Mouse (Mus musculus) liver, embryonic 14.5 days (tissue): Measurements from ENCODE around the gene Atp1a4. TPM values are rescaled to one million over a fixed set of nuclear protein-coding genes. Genes with fewer than 3 reads are reported as not detected.

Experiments used
- ATAC-seq: fragments of 200-750 bp; cut with Nextera tagmentation; 2 replicates; pipeline ENCODE4 v1.8.0; 2017; ENCODE audit warnings: moderate number of reproducible peaks, mild to moderate bottlenecking, moderate library complexity; ENCODE audit not compliant: insufficient read depth
- DNase-seq, 3 experiments: peaks; one replicate each; pipeline ENCODE4 v3.0.0-alpha.2; 2012 to 2013; ENCODE audit warnings: low read depth in 3 of 3, low spot score in 3 of 3
- H3K27ac ChIP-seq: fragments of 300-500 bp; sonication (generic); 2 replicates; pipeline ENCODE4 v1.5.1; 2014; ENCODE audit warnings: moderate library complexity, mild to moderate bottlenecking, control low read depth, inconsistent platforms
- H3K27me3 ChIP-seq: fragments of 300-500 bp; sonication (generic); 2 replicates; pipeline ENCODE4 v1.6.1; 2014; ENCODE audit warnings: mild to moderate bottlenecking, low read length, moderate library complexity; ENCODE audit not compliant: control insufficient read depth, insufficient read depth
- H3K36me3 ChIP-seq: fragments of 300-500 bp; sonication (generic); replicated peaks from 2 replicates; pipeline ENCODE4 v1.6.1; 2014; ENCODE audit warnings: low read depth; ENCODE audit not compliant: control insufficient read depth, insufficient read depth
- H3K4me1 ChIP-seq, 2 experiments: fragments of 200-500 bp in 1 of 2; fragments of 300-500 bp in 1 of 2; sonication (generic) in 1 of 2; replicated peaks; 2 replicates each; pipeline ENCODE4 v1.6.1; 2012 to 2014; ENCODE audit warnings: antibody characterized with exemption in 1 of 2, inconsistent platforms in 1 of 2, low read length in 1 of 2; ENCODE audit not compliant: control insufficient read depth in 2 of 2, insufficient read depth in 2 of 2
- H3K4me2 ChIP-seq: fragments of 300-500 bp; sonication (generic); 2 replicates; pipeline ENCODE4 v1.6.1; 2014; ENCODE audit warnings: low read depth, mild to moderate bottlenecking, control low read depth, moderate library complexity
- H3K4me3 ChIP-seq, 2 experiments: fragments of 200-500 bp in 1 of 2; fragments of 300-500 bp in 1 of 2; sonication (generic) in 1 of 2; 2 replicates each; pipeline ENCODE4 v1.5.1; 2012 to 2014; ENCODE audit warnings: low read depth in 2 of 2, low read length in 2 of 2, mild to moderate bottlenecking in 2 of 2, control low read depth in 1 of 2, inconsistent platforms in 1 of 2, moderate library complexity in 1 of 2; ENCODE audit not compliant: insufficient read depth in 1 of 2
- H3K9ac ChIP-seq: fragments of 300-500 bp; sonication (generic); replicated peaks from 2 replicates; pipeline ENCODE4 v1.6.1; 2014; ENCODE audit warnings: mild to moderate bottlenecking, control low read depth, moderate library complexity
- H3K9me3 ChIP-seq: fragments of 300-500 bp; sonication (generic); 2 replicates; pipeline ENCODE4 v1.6.1; 2016; ENCODE audit warnings: low read length, mixed read lengths; ENCODE audit not compliant: control insufficient read depth
- CTCF ChIP-seq: IDR thresholded peaks from 2 replicates; pipeline ENCODE4 v1.5.1; 2016; ENCODE audit warnings: antibody characterized with exemption, low read depth, control low read depth
- EP300 ChIP-seq: IDR thresholded peaks from 2 replicates; pipeline ENCODE4 v1.6.1; 2016; ENCODE audit warnings: antibody characterized with exemption, low read depth
- whole genome bisulfite sequencing: fragments of 180-500 bp; shearing (Covaris S2); extraction: QIAGEN DNeasy Blood & Tissue Kit; methylation state at CpG from one replicate; pipeline ENCODE4 v1.1.7; 2014; ENCODE audit not compliant: insufficient replicate concordance; 5-methylcytosine and 5-hydroxymethylcytosine counted together
- polyA plus RNA-seq, 2 experiments: library from polyadenylated mRNA; depleted of rRNA in 1 of 2; stranded (reverse) in 1 of 2; unstranded in 1 of 2; fragments of >200 nt; fragmentation: Nextera tagmentation in 1 of 2; extraction: Ambion mirVana in 1 of 2; gene quantifications; 2 replicates each; pipeline versions ENCODE4 v1.2.1 to v1.2.3; 2012 to 2014

The Atp1a4 gene
- polyA plus RNA-seq, 2 experiments, result 0.01 TPM; not detected in 1

DNA sequence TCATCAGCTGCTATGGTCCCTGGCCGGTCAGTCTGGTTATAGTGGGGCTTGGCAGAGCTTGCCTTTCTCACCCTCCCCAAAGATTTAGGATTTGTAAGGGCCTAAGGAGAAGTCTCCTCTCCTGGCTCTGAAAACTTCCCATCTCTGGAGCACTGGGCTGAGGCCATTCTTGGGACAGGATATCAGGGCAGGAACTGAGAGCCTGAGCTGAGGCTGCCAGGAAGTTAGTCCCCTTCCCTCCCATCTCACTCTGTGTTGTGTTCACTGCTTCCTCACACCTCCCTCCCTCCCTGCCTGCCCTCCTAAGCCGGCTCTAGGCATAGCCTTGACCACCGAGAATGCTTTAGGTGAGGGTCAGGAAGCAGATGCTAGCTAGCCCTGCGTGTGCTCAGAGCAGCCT, 54.6 kb downstream of the Atp1a4 start:
- no peak for DNase-seq
- TF ChIP-seq CTCF, result no peak
- Histone ChIP-seq H3K27me3 (no peaks in the 10 kb centered on the region), H3K27ac (no peak overlapping the region), H3K36me3 (peaks cover 9% of the 10 kb centered on the region), H3K4me2 (no peak overlapping the region), H3K9me3 (no peaks in the 10 kb centered on the region), H3K4me1 (peaks cover 2 to 15% of the 10 kb centered on the region in 2 experiments; a peak in 2 of 4 replicates), H3K9ac (no peak overlapping the region), H3K4me3 (no peak overlapping the region)
- 27% methylated on average over 4 of the region's 4 CpGs for WGBS
- no peak for ATAC-seq

- no peak for DNase-seq
- no peak for ATAC-seq
- no peak overlapping the region for H3K4me3 ChIP-seq
- H3K9me3 ChIP-seq, result no peaks in the 10 kb centered on the region
- H3K9ac ChIP-seq, result no peak overlapping the region
- H3K27ac ChIP-seq, result no peak overlapping the region
- H3K4me2 ChIP-seq, result no peak overlapping the region
- 52% methylated on average over 2 of the region's 2 CpGs for WGBS
- peaks cover 2 to 15% of the 10 kb centered on the region in 2 experiments; a peak in 2 of 4 replicates for H3K4me1 ChIP-seq
- peaks cover 14% of the 10 kb centered on the region for H3K36me3 ChIP-seq
- no peaks in the 10 kb centered on the region for H3K27me3 ChIP-seq
- no peak for TF ChIP-seq EP300
- no peak for TF ChIP-seq CTCF
Observed at GRCm38 (mm10) chr1:172202894-172203522, 55.2 kb downstream of the Atp1a4 start.

DNA sequence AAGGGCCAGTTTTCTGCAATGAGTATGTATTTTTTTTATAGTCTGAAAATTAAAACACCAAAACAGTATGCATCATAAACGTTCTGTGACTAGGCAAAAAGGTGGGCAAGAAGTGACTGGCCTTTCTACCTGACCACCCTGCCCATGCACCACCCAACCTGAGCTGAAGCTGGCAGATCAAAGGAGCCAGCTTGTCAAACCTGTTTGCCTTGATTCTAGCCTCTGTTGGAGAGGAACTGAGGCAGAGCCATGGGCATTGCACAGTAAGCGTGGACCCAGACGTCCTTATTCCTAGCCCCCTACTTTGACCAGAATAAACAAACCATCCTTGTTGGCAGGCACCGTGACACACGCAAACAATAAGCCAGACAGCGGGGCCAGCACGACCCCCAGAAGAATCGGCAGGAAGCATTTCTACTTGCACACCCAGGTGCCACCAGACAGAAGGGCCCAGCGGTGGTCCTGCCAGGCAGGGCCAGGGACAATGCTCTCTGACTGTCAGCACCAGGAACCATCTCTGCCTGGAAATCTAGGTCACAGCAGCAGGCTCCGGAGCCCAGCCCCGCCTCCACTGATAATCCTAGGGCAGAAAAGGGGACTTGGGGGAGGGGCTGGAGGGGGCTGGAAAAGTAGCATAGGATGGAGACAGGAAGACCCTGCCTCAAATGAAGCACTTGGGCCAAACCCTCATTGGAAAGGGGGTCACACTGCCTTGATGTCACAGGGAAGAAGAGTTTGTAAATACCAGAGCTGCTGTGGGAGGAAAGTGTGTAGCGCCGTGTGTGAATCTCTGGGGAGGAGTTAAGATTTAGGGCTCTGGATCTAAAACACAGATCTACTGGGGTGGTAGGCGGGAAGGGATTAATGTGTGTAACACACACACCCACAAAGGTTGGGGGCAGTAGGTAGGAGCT, 56.0 kb downstream of the Atp1a4 start:
- H3K4me1 ChIP-seq, result peaks cover 2 to 14% of the 10 kb centered on the region in 2 experiments; a peak in 2 of 4 replicates
- ATAC-seq, result no peak
- H3K4me2 ChIP-seq, result no peak overlapping the region
- H3K9ac ChIP-seq, result no peak overlapping the region
- H3K27ac ChIP-seq, result no peak overlapping the region
- H3K27me3 ChIP-seq, result no peaks in the 10 kb centered on the region
- DNase-seq, result no peak
- no peak for TF ChIP-seq CTCF
- no peak for TF ChIP-seq EP300
- H3K4me3 ChIP-seq, result no peak overlapping the region
- no peaks in the 10 kb centered on the region for H3K9me3 ChIP-seq
- 67% methylated on average over 14 of the region's 14 CpGs for WGBS
- peaks cover 19% of the 10 kb centered on the region for H3K36me3 ChIP-seq

DNA sequence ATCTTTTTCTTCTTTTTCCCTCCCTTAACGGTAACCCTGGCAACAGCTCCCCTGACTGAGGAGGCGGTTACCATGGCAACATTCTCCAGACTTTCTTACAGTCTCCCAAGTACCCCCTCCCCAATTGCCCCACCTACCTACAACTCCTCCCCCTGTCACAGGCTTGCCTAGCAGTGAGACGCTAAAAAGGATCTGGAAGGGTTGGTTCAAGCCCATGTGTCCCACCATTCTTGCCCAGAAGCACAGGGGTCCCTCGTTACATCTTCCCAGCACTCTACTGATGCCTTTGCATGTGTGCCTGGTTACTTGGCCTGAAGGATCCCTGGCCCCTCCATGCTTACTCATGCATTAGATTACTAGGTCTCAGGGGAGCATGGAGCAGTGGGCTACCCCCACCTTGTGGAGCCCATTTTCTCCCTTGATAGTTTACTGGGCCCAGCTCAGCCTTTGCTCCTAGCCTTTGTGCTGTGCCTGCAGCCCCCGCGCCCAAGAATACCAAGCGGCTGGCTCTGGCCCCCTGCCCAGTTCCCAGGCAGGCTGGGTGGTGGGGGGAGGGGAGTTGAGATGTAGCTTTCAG, 57.3 kb downstream of the Atp1a4 start:
- no peak overlapping the region for H3K9ac ChIP-seq
- no peaks in the 10 kb centered on the region for H3K9me3 ChIP-seq
- ATAC-seq (no peak), DNase-seq (no peak)
- H3K4me1 ChIP-seq, result peaks cover 2 to 9% of the 10 kb centered on the region in 2 experiments; a peak in 2 of 4 replicates
- peaks cover 31% of the 10 kb centered on the region for H3K36me3 ChIP-seq
- WGBS, result 76% methylated on average over 7 of the region's 7 CpGs
- TF ChIP-seq EP300, result no peak
- no peak for TF ChIP-seq CTCF
- no peaks in the 10 kb centered on the region for H3K27me3 ChIP-seq
- H3K4me3 ChIP-seq, result no peak overlapping the region
- H3K27ac ChIP-seq, result no peak overlapping the region
- no peak overlapping the region for H3K4me2 ChIP-seq

DNA sequence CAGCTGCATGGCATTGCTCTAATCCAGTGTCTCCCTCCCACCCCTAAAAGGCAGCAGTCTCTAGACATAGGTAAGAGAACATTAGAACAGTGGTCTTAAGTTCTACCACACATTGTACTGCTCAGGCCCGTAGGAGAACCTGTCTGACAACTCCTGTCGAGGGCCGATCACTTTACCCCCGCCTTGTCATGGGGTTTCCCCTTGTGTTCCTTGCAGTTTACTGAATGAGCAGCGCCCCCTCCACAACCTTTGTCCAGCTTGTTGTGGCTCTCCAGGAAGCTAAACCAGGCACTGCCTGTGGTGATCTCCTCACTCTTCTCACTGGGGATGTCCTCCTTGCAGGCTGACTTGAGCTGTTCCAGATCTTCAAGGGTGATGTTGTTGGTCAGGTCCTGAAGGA, 58.1 kb downstream of the Atp1a4 start:
- TF ChIP-seq EP300 (no peak), CTCF (no peak)
- no peak overlapping the region for H3K4me2 ChIP-seq
- peaks cover 38% of the 10 kb centered on the region for H3K36me3 ChIP-seq
- H3K4me3 ChIP-seq, result no peak overlapping the region
- ATAC-seq, result no peak
- H3K27me3 ChIP-seq, result no peaks in the 10 kb centered on the region
- DNase-seq, result no peak
- peaks cover 0 to 4% of the 10 kb centered on the region in 2 experiments; a peak in 2 of 4 replicates for H3K4me1 ChIP-seq
- WGBS, result 87% methylated on average over 5 of the region's 5 CpGs
- no peak overlapping the region for H3K27ac ChIP-seq
- no peaks in the 10 kb centered on the region for H3K9me3 ChIP-seq
- no peak overlapping the region for H3K9ac ChIP-seq
